Mouse (Mus musculus) ES-Bruce4 (cell line): ENCODE measurements around the gene Slco2a1.

Source experiments
- CTCF ChIP-seq: IDR thresholded peaks from one replicate; pipeline ENCODE4 v1.8.1; 2011; ENCODE audit warnings: low read depth, low read length
- POLR2A ChIP-seq: IDR thresholded peaks from one replicate; pipeline ENCODE4 v1.8.1; 2011; ENCODE audit warnings: low read length; ENCODE audit not compliant: insufficient read depth

- TF ChIP-seq POLR2A (no peak), CTCF (no peak)
Observed at GRCm38 (mm10) chr9:103040581-103040980, 52.1 kb downstream of the Slco2a1 start.
